Mouse (Mus musculus) liver, adult 10 weeks (tissue): ENCODE data around the gene Cldn13. TPM values are rescaled to one million over a fixed set of nuclear protein-coding genes. Genes with fewer than 3 reads are reported as not detected.

ENCODE experiments used
- polyA plus RNA-seq: library from polyadenylated mRNA; stranded (reverse); fragments of 350-450 nt; fragmentation: Illumina TruSeq; extraction: RNeasy Lipid Tissue Mini Kit (QIAGEN cat#74804); gene quantifications from one replicate; pipeline ENCODE4 v1.2.3, GENCODE M21; 2014; ENCODE audit warnings: low read depth, low replicate concordance

Cldn13 gene
- polyA plus RNA-seq, result not detected

DNA sequence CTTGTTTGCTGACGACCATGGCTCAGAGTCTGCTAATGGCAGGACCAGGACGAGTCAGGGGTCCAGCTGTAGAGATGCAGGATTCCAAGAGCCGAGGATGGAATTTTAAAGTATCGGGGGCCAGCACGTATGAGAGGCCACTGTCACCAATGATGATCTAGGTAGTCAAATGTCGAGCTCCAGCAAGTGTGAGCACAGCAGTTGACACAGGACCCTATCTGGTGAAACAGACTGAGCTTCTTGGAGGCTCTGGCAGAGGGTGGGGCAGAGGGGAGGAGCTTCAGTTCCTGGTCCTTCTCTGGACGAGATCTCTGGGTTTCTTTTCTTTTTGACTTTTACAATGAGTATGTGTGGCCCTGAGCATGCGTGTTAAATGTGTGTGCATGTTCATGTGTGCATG lies at the start of gene Cldn13:
Cldn13 (minus strand) TSS at position 216 of the 400 bp plus-strand sequence.

DNA sequence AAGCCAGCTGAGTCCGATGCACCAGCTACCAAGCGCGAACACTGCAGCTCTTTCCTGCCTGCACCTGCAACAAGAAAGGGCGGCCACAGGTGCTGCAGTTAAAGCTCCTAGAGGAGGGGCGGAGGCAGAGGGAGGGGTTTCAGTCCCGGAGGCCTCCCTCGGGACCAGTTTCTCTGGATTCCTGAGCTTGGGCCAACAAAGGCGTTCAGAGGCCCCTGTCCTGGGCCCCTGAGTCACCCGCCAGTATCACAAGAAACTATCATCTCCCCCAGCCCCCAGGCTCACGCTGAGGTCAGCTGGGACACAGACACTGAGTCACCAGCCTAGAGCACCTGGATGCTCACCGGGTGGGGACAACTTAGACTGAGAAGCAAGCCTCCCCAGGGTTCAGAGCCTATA lies 31.5 kb upstream of the Cldn13 start, which contains the start of gene Cldn4:
Cldn4 (minus strand) TSS at position 78 of the 399 bp plus-strand sequence.

DNA sequence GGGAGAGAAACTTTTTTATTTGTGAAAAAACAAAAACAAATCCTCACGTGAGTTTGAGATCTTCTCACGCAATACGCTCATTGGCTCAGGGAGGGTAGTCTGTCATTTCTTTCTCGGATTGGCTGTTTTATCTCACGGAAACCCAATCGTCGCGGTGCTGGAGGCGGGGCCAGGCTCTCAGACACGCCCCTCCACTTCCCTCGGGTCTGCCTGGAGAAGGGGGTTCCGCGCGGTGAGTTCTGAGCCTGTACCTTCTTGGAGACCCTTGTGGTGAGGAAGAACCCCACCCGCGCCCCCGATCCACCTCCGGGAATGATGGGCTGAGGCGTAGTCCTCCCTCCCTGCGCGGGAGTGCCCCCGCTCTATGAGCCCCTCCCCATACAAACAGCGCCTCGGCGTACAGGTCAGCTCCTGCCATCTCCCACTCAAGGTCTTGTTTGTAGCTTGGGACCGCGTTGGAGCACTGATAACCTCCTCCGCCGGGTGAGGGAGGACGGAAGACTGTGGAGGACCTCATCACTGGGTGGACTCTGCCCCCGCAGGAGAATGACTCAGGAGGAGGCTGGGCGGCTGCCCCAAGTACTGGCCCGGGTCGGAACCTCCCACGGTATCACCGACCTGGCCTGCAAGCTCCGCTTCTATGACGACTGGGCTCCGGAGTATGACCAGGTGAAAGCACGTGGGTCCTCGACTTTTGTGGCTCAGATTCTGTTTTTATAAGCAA lies 17.0 kb upstream of the Cldn13 start, which contains the start of gene Mettl27:
Mettl27 (plus strand) TSS at position 190 of the 724 bp plus-strand sequence.

DNA sequence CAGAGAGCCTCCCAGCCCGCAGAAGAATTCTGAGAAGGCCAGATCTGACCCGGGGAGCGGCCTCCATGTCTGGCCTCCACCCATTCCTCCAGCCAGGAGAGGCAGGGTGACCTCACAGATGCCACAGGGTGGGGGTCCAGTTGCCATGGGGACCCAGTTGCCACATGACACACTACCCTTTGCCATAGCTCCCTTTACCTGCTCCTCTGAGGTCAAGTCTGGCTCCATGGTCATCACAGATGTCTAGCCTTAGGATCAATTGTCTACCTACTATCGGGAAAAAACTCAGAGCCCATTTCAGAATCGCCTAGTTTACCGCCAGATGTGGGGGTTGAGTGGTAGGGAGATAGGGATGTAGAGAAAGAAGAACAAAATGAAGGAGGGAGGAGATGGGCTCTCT lies 8.7 kb downstream of the Cldn13 start, which contains the start of gene Tmem270:
Tmem270 (minus strand) TSS at position 101 of the 400 bp plus-strand sequence.

Other genes with a start within 250 kb of the Cldn13 start
- gene Limk1, start 226.9 kb downstream of the Cldn13 start, polyA plus RNA-seq, result 0.24 TPM
- gene Eln, start 168.2 kb downstream of the Cldn13 start, polyA plus RNA-seq, result 0.29 TPM
- gene Tmem270, start 8.8 kb downstream of the Cldn13 start, polyA plus RNA-seq, result not detected
- 8.1 TPM for gene Mettl27, start 16.8 kb upstream of the Cldn13 start, polyA plus RNA-seq
- gene Cldn4, start 31.4 kb upstream of the Cldn13 start, polyA plus RNA-seq, result not detected
- gene Cldn3, start 70.7 kb upstream of the Cldn13 start, polyA plus RNA-seq, result not detected
- 7.5 TPM for gene Abhd11, start 93.6 kb upstream of the Cldn13 start, polyA plus RNA-seq
- not detected for gene Stx1a, start 108.0 kb upstream of the Cldn13 start, polyA plus RNA-seq
- gene Dnajc30, start 148.7 kb upstream of the Cldn13 start, polyA plus RNA-seq, result 12.7 TPM
- gene Bud23, start 149.4 kb upstream of the Cldn13 start, polyA plus RNA-seq, result 10.0 TPM
- not detected for gene Vps37d, start 162.7 kb upstream of the Cldn13 start, polyA plus RNA-seq
- 56.2 TPM for gene Mlxipl, start 174.4 kb upstream of the Cldn13 start, polyA plus RNA-seq
- 2.5 TPM for gene Tbl2, start 234.1 kb upstream of the Cldn13 start, polyA plus RNA-seq